Mouse (Mus musculus) CH12.LX (cell line): Measurements from ENCODE around the gene Rd3l. TPM values are rescaled to one million over a fixed set of nuclear protein-coding genes. Genes with fewer than 3 reads are reported as not detected.
A peak's percentile ranks its signal among the peaks of the same experiment; 100 is the strongest.

Source experiments
- DNase-seq: peaks from one replicate; pipeline ENCODE4 v3.0.0-alpha.2; 2013; ENCODE audit errors: extremely low read depth
- H3K27ac ChIP-seq: 2 replicates; pipeline ENCODE4 v1.5.1; 2012; ENCODE audit warnings: low read depth, mild to moderate bottlenecking, control low read depth, moderate library complexity; ENCODE audit not compliant: insufficient read depth
- H3K27me3 ChIP-seq: replicated peaks from 2 replicates; pipeline ENCODE3; 2012; ENCODE audit warnings: inconsistent platforms
- H3K36me3 ChIP-seq, 2 experiments: replicated peaks in 1 of 2; 2 replicates each; pipeline versions ENCODE3 to v1.6.1; 2012; ENCODE audit warnings: inconsistent platforms in 1 of 2, low read length in 1 of 2, mild to moderate bottlenecking in 1 of 2, mixed read lengths in 1 of 2, moderate library complexity in 1 of 2; ENCODE audit not compliant: control insufficient read depth in 1 of 2, insufficient read depth in 1 of 2
- H3K4me1 ChIP-seq, 2 experiments: 2 replicates each; pipeline ENCODE4 v1.6.1; 2012; ENCODE audit warnings: inconsistent platforms in 1 of 2, moderate library complexity in 1 of 2; ENCODE audit not compliant: insufficient read depth in 2 of 2, control insufficient read depth in 1 of 2
- H3K4me2 ChIP-seq: 2 replicates; pipeline ENCODE4 v1.6.1; 2012; ENCODE audit warnings: low read depth, mild to moderate bottlenecking, control low read depth; ENCODE audit not compliant: poor library complexity, insufficient read depth, severe bottlenecking
- H3K4me3 ChIP-seq, 3 experiments: fragments of 150-350 bp in 1 of 3; sonication (generic) in 1 of 3; replicated peaks in 1 of 3; 2 replicates each; pipeline versions ENCODE3 to v1.5.1; 2011 to 2012; ENCODE audit warnings: low read depth in 2 of 3, low read length in 2 of 3, mild to moderate bottlenecking in 2 of 3, moderate library complexity in 2 of 3, control low read depth in 1 of 3, improper control_type of control experiment in 1 of 3, inconsistent platforms in 1 of 3, mixed read lengths in 1 of 3; ENCODE audit not compliant: poor library complexity in 1 of 3
- H3K79me2 ChIP-seq: replicated peaks from 2 replicates; pipeline ENCODE4 v1.6.1; 2012; ENCODE audit warnings: mild to moderate bottlenecking, moderate library complexity; ENCODE audit not compliant: control insufficient read depth, poor library complexity, insufficient read depth, severe bottlenecking; ENCODE audit errors: extremely low read depth
- H3K9ac ChIP-seq: 2 replicates; pipeline ENCODE4 v1.6.1; 2012; ENCODE audit warnings: low read depth, mild to moderate bottlenecking, control low read depth, moderate library complexity; ENCODE audit not compliant: insufficient read depth
- H3K9me3 ChIP-seq: replicated peaks from 2 replicates; pipeline ENCODE3; 2012; ENCODE audit warnings: low read length, inconsistent platforms, mixed read lengths
- BHLHE40 ChIP-seq: IDR thresholded peaks from 2 replicates; pipeline ENCODE4 v1.6.1; 2011; ENCODE audit warnings: mild to moderate bottlenecking, low read depth, low read length, improper control_type of control experiment
- CHD2 ChIP-seq: IDR thresholded peaks from 2 replicates; pipeline ENCODE4 v1.6.1; 2011; ENCODE audit warnings: low read length, improper control_type of control experiment
- CTCF ChIP-seq, 2 experiments: IDR thresholded peaks in 1 of 2; conservative IDR thresholded peaks in 1 of 2; 2 replicates each; pipeline ENCODE4 v1.5.1; 2011 to 2012; ENCODE audit warnings: low read depth in 2 of 2, low read length in 2 of 2, improper control_type of control experiment in 1 of 2, inconsistent platforms in 1 of 2, mild to moderate bottlenecking in 1 of 2, moderate library complexity in 1 of 2
- ELF1 ChIP-seq: IDR thresholded peaks from 2 replicates; pipeline ENCODE4 v1.6.1; 2014; ENCODE audit warnings: low read depth, mild to moderate bottlenecking, inconsistent platforms, low read length, improper control_type of control experiment
- ETS1 ChIP-seq: conservative IDR thresholded peaks from 2 replicates; pipeline ENCODE4 v1.6.1; 2012; ENCODE audit warnings: low read depth, mild to moderate bottlenecking, inconsistent platforms, low read length, improper control_type of control experiment, moderate library complexity
- GABPA ChIP-seq: IDR thresholded peaks from 2 replicates; pipeline ENCODE4 v1.6.1; 2012; ENCODE audit warnings: low read depth, low read length, improper control_type of control experiment, inconsistent platforms; ENCODE audit not compliant: insufficient replicate concordance
- IRF4 ChIP-seq: IDR thresholded peaks from 2 replicates; pipeline ENCODE4 v1.6.1; 2014; ENCODE audit warnings: low read depth, mild to moderate bottlenecking, inconsistent platforms, low read length, improper control_type of control experiment
- KAT2A ChIP-seq: IDR thresholded peaks from 2 replicates; pipeline ENCODE4 v1.6.1; 2012; ENCODE audit warnings: low read length, improper control_type of control experiment, inconsistent platforms; ENCODE audit not compliant: insufficient replicate concordance
- MAX ChIP-seq: IDR thresholded peaks from 2 replicates; pipeline ENCODE4 v1.6.1; 2011; ENCODE audit warnings: low read length, improper control_type of control experiment
- MAZ ChIP-seq: IDR thresholded peaks from 2 replicates; pipeline ENCODE4 v1.6.1; 2012; ENCODE audit warnings: low read depth, mild to moderate bottlenecking, inconsistent platforms, low read length, improper control_type of control experiment, moderate library complexity
- MEF2A ChIP-seq: IDR thresholded peaks from 2 replicates; pipeline ENCODE4 v1.6.1; 2014; ENCODE audit warnings: low read depth, mild to moderate bottlenecking, inconsistent platforms, low read length, improper control_type of control experiment, borderline replicate concordance
- MXI1 ChIP-seq: IDR thresholded peaks from 2 replicates; pipeline ENCODE4 v1.6.1; 2011; ENCODE audit warnings: mild to moderate bottlenecking, low read depth, low read length, improper control_type of control experiment
- NELFE ChIP-seq: IDR thresholded peaks from 2 replicates; pipeline ENCODE4 v1.6.1; 2011; ENCODE audit warnings: low read depth, low read length, improper control_type of control experiment
- NRF1 ChIP-seq: IDR thresholded peaks from 2 replicates; pipeline ENCODE4 v1.6.1; 2014; ENCODE audit warnings: low read depth, mild to moderate bottlenecking, inconsistent platforms, low read length, improper control_type of control experiment, moderate library complexity
- PAX5 ChIP-seq: IDR thresholded peaks from 2 replicates; pipeline ENCODE4 v1.6.1; 2012; ENCODE audit warnings: low read length, inconsistent platforms, mixed read lengths
- POLR2A ChIP-seq: IDR thresholded peaks from 2 replicates; pipeline ENCODE4 v1.6.1; 2011; ENCODE audit warnings: low read depth, mild to moderate bottlenecking, improper control_type of control experiment, low read length
- RAD21 ChIP-seq: IDR thresholded peaks from 2 replicates; pipeline ENCODE4 v1.6.1; 2011; ENCODE audit warnings: low read depth, mild to moderate bottlenecking, low read length, improper control_type of control experiment, moderate library complexity
- RCOR1 ChIP-seq: conservative IDR thresholded peaks from 2 replicates; pipeline ENCODE4 v1.6.1; 2012; ENCODE audit warnings: low read depth, mild to moderate bottlenecking, inconsistent platforms, low read length, improper control_type of control experiment
- SMC3 ChIP-seq: IDR thresholded peaks from 2 replicates; pipeline ENCODE4 v1.6.1; 2011; ENCODE audit warnings: low read depth, low read length, improper control_type of control experiment
- TBP ChIP-seq: conservative IDR thresholded peaks from 2 replicates; pipeline ENCODE4 v1.6.1; 2011; ENCODE audit warnings: low read depth, low read length, improper control_type of control experiment
- TCF12 ChIP-seq: IDR thresholded peaks from 2 replicates; pipeline ENCODE4 v1.6.1; 2014; ENCODE audit warnings: low read depth, mild to moderate bottlenecking, inconsistent platforms, low read length, improper control_type of control experiment
- USF1 ChIP-seq: IDR thresholded peaks from 2 replicates; pipeline ENCODE4 v1.6.1; 2014; ENCODE audit warnings: low read depth, mild to moderate bottlenecking, inconsistent platforms, low read length, improper control_type of control experiment
- USF2 ChIP-seq: conservative IDR thresholded peaks from 2 replicates; pipeline ENCODE4 v1.6.1; 2011; ENCODE audit warnings: low read depth, low read length, improper control_type of control experiment
- ZC3H11A ChIP-seq: IDR thresholded peaks from 2 replicates; pipeline ENCODE4 v1.6.1; 2012; ENCODE audit warnings: low read depth, mild to moderate bottlenecking, inconsistent platforms, low read length, improper control_type of control experiment
- ZKSCAN1 ChIP-seq: IDR thresholded peaks from 2 replicates; pipeline ENCODE4 v1.6.1; 2012; ENCODE audit warnings: low read depth, inconsistent platforms, low read length, improper control_type of control experiment, borderline replicate concordance
- ZMIZ1 ChIP-seq: IDR thresholded peaks from 2 replicates; pipeline ENCODE4 v1.6.1; 2012; ENCODE audit warnings: low read depth, mild to moderate bottlenecking, inconsistent platforms, low read length, improper control_type of control experiment
- dilution Hi-C: fragments of 300-500 bp; cut with MboI; formaldehyde crosslinking; loops from 2 replicates; pipeline ENCODE4 v1.14.3; 2020; ENCODE audit warnings: low sequenced_read_pairs; ENCODE audit not compliant: extremely low pct_unique_long_range_greater_than_20kb, extremely low pct_ligation_motif_present
- in situ Hi-C: fragments of 300-500 bp; cut with MboI; formaldehyde crosslinking; loops from 3 replicates; pipeline ENCODE4 v1.14.3; 2019; ENCODE audit warnings: low sequenced_read_pairs, low pct_ligation_motif_present, low pct_unique_long_range_greater_than_20kb, mixed read lengths
- polyA plus RNA-seq: library from polyadenylated mRNA; unstranded; fragments of >175 nt; gene quantifications from 2 replicates; pipeline ENCODE4 v1.2.1, GENCODE M21; 2012; ENCODE audit warnings: low read depth; ENCODE audit not compliant: insufficient read length
- total RNA-seq, 2 experiments: library from RNA; depleted of rRNA; stranded (reverse); fragments of 300-350 nt in 1 of 2; fragments of >200 nt in 1 of 2; gene quantifications; 2 replicates each; pipeline ENCODE4 v1.2.3; 2012 to 2014

The Rd3l gene
- total and polyA plus RNA-seq, 3 experiments = not detected

DNA sequence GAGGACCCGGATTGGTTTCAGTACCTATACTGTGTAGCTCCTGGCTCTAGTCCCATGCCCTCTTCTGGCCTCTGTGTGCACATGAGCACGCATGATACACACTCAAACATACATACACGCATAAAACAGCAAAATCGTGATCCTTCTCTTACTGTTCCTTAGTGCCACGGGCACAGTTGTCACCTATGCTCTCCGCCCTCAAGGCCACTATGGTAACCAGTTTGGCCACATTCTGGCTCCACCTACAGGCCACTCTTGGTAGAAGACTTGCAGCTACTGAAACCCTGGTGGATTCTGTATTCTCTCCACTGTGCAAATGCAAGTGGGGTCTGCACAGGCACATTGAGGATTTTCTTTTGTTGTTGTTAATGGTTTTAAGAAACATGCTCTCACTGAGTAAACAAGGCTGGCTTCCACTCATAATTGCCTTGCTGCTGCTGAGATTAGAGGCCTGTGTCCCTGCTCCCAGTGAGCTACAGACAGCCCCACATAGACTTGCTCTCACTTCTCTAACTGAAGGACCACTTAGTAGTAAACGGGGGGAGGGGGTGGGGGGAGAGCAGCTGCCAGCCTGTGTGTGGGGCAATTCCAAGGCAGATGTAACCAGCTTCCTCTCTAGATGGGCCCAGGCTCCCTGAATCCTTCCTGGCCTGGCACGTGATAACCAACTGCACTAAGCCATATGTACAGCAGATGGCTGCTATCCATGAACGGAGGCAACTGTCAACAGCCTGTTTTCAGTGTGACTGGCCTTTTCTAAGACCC is 22.8 kb downstream of the Rd3l start:
- Histone ChIP-seq H3K4me2 (no peak overlapping the region), H3K4me1 (peaks cover 8 to 12% of the 10 kb centered on the region in 2 experiments), H3K36me3 (peaks cover 27 to 47% of the 10 kb centered on the region in 2 experiments), H3K27me3 (no peaks in the 10 kb centered on the region), H3K9ac (no peak overlapping the region), H3K79me2 (no peaks in the 10 kb centered on the region; the same call in 1 of the 2 replicates), H3K9me3 (no peaks in the 10 kb centered on the region)
- TF ChIP-seq TBP = no peak
- TF ChIP-seq IRF4 = peak; percentile 41; the same call in 1 of the 2 replicates
- peak; percentile 78 for TF ChIP-seq SMC3
- TF ChIP-seq KAT2A = no peak
- peak; percentile 83 to 88 for TF ChIP-seq CTCF (conservative IDR thresholded peaks at IDR 0.05 in 1 of 2, IDR thresholded peaks at IDR 0.05 in 1 of 2; ENCODE audit: low read depth in 2 of 2, low read length in 2 of 2)
- no peak for TF ChIP-seq ELF1
- TF ChIP-seq MAX = 0 out of 2 replicates have a peak, but pooled peaks have one; percentile 25
- no peak for TF ChIP-seq ZKSCAN1
- TF ChIP-seq ZC3H11A = 0 out of 2 replicates have a peak, but pooled peaks have one; percentile 17
- TF ChIP-seq RAD21 = peak; percentile 75
- no peak for TF ChIP-seq POLR2A
- TF ChIP-seq USF2 = no peak
- TF ChIP-seq, all 38 proteins: peak for 6
- H3K27ac ChIP-seq = no peak overlapping the region
- peak; percentile 66 for DNase-seq
- no peak overlapping the region for H3K4me3 ChIP-seq
- dilution Hi-C loops = no loop called here
- in situ Hi-C loops = loop anchor here (10.0 kb wide), 1 partner anchor 303 kb away; no protein-coding TSS in a partner anchor

DNA sequence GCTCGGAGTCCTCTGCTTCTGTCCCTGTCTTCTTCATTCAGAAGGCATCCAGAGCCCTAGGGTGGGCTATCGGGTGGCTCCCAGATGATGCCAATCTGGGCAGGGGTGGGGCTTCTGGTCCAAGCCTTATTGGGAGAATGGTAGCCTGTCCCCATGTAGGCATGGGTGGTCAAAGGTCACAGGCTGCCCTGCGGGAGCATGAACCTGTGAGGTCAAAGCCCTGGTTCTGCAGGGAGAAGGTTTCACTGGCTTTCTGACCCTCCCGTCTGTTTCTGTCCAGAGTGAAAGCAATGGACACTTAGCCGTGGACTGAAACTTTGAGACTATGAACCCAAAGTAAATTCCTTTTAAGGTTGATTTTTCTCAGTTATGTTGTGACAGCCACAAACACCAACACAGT is 24.9 kb downstream of the Rd3l start:
- Histone ChIP-seq H3K36me3 (peaks cover 17 to 26% of the 10 kb centered on the region in 2 experiments), H3K27ac (no peak overlapping the region), H3K79me2 (no peaks in the 10 kb centered on the region), H3K4me2 (no peak overlapping the region), H3K27me3 (no peaks in the 10 kb centered on the region), H3K9ac (no peak overlapping the region), H3K9me3 (no peaks in the 10 kb centered on the region), H3K4me3 (no peak overlapping the region), H3K4me1 (peaks cover 8 to 11% of the 10 kb centered on the region in 2 experiments)
- DNase-seq = no peak
- TF ChIP-seq ZMIZ1 = no peak
- TF ChIP-seq KAT2A = no peak
- TF ChIP-seq CHD2 = no peak
- no peak for TF ChIP-seq MAZ
- no peak for TF ChIP-seq RAD21
- no peak for TF ChIP-seq MEF2A
- TF ChIP-seq GABPA = no peak
- no peak for TF ChIP-seq ZC3H11A
- TF ChIP-seq NELFE = no peak
- TF ChIP-seq RCOR1 = no peak
- TF ChIP-seq BHLHE40 = no peak
- TF ChIP-seq SMC3 = no peak
- no peak for TF ChIP-seq PAX5
- no peak for TF ChIP-seq MXI1
- no peak for TF ChIP-seq TCF12
- no peak for TF ChIP-seq TBP
- no peak for TF ChIP-seq NRF1
- no peak for TF ChIP-seq USF1
- TF ChIP-seq ETS1 = no peak
- dilution Hi-C loops (no loop called here), in situ Hi-C loops (loop anchor here (10.0 kb wide), 1 partner anchor 301 kb away; no protein-coding TSS in a partner anchor)
